Mouse (Mus musculus) megakaryocyte, embryonic 14.5 days (primary cell): ENCODE measurements at regions not wholly inside any gene's neighbourhood (a gene's known extent, or its start where the extent isn't known, plus 50 kb on each side); places are given as distances from the start of the nearest gene placed in this dataset.

Source experiments
- FLI1 ChIP-seq: IDR thresholded peaks from 2 replicates; pipeline ENCODE4 v1.6.1; 2012; ENCODE audit warnings: low read length, inconsistent platforms, mixed read lengths
- GATA1 ChIP-seq: IDR thresholded peaks from 3 replicates; pipeline ENCODE4 v1.6.1; 2012; ENCODE audit warnings: mixed read lengths, low read length, inconsistent platforms, borderline replicate concordance

- TF ChIP-seq GATA1 = no peak
- TF ChIP-seq FLI1 = no peak
These were observed 537.4 kb downstream of the Ebf1 start for GRCm38 (mm10) chr11:45154497-45154896.
